Mouse (Mus musculus): ENCODE results near the gene Il20.
A peak's percentile ranks its signal among the peaks of the same experiment; 100 is the strongest.

Gene Il20

DNA sequence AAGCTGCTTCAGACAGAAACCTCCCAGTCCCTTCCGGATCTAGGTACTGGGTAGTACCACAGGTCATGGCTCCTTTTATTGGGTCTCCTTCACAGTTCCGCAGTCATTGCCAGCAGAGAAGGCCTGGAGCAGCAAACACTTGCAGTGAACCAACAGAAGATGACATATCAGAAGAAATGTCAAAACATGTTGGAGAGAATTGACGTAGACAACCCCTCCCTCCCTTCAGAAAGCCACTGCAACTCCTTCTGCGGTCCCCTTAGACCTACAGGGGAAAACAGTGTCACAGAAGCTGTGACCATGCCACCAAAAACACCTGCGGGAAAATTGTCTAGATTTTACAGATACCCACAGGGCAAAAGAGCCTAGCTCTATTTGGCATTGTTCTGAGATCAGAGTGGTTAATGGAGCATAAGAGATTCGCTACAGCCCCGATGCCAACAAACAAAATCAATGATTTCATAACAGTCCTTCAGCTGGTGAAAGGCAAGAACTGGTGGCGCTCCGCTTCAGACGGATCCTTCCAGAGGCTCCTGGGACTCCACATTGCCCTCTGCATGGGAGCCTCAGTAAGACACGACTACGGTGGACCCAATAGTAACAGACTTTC is at the start of gene Il20:
TSS of gene Il20 (minus strand) at position 51 of the 610 bp plus-strand sequence.
- no peak for DNase-seq (ENCODE audit: low spot score)

DNA sequence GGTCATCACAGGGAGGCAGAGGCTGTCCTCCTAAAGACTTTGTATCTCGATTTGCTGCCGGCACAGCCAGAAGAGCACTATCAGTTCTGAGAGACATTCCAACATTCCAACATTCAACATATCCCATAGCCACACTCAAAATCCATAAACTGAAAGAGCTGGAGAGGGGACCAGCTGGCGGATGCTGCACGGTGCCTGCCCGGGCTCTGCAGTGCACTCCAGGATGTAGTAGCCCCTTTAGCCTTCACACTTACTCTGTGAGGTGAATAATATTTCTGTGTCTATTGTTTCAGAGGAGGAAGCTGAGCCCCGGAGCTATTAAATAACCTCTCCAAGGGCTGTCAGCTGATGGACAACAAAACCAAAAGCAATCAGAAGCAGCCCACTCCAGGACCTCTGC is 35.7 kb upstream of the Il20 start:
- DNase-seq (ENCODE audit: low spot score), result no peak

DNA sequence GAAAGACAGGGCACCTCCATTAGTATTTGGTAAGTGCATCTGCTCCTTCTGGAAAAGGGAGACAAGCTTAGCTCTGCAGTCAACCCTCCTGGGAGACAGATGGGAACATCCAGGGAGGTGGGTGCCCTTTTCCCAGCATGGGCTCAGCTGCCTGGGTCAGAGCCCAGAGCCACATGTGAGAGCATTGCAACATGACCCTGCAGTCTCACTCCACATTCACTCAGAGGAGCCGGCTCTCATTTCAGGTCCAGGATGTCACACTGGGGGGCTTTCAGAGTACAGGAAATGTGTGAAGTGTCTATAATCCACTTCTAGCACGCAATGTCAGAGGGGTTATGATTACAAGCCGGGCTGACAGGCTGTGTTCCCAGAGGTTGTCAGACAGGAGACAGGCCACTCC is 30.6 kb upstream of the Il20 start:
- DNase-seq (ENCODE audit: low spot score), result no peak

DNA sequence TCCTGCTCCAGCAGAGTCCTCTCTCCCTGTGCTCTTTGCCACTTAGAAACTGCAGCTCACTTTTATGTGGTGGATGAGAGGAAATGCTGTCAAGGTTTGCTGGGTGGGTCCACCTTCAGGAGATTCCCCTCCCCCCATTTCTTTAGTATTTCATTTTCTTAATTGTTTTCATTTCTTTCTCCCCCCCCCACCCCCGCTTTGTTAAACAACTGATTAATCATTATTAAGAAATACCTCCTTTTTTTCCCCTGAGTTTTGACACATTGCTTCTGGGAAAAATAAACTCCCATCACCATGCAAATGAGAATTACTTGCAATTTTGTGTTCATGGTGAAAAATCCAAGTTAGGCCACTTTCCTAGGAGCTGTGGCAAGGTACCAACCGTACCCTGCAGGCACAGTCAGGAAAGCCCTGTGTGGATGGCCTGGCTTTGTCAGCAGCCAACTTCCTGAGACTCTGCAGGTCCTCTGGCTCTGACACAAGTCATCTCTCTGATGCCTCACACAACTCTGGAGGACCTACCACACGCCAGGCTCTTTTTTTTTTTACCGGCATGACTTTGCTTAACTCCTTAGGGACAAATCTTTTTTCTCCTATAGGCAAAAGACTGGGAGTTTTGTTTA is 28.9 kb upstream of the Il20 start, which contains the start of gene Il19:
TSS of gene Il19 (minus strand) at position 51 of the 623 bp plus-strand sequence.
- no peak for DNase-seq (ENCODE audit: low spot score)

DNA sequence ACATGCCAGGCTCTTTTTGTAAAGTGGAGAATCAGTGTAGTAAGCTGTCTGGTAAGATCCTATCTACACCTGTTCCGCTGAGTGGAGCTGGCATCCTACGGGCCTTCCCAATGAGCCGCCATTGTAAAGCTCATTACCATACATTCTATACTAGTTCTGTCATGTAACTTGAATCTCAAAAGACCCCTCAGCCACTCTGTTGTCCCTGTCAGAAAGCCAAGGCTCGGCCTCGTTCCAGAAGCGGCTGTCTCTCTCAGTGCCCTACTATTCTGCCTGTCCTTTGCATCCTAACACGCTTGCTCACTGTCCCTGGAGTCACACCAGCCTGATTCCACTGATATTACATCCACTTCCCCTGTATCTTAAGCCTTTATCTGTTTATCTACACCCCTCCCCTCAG is 26.9 kb upstream of the Il20 start:
- DNase-seq (ENCODE audit: low spot score), result no peak

DNA sequence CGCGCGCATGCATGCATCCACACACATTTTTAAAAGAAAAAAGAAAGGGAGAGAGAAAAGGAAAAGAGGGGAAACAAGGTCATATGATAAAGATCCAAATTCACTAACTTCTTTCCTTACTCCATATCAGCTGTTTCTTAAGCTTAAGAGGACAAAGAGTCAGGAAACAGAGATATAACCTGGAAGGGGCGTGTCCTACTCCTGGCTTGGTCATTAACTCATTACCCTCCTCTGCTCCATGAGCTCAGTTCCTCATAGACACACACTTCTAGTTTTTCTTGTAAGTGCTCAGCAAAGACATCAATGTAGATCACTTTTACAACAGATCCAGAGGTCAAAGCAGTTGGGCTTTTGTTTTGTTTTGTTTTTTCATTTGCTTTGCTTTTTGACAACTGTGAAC is 25.9 kb upstream of the Il20 start:
- DNase-seq (ENCODE audit: low spot score), result peak; percentile 44

DNA sequence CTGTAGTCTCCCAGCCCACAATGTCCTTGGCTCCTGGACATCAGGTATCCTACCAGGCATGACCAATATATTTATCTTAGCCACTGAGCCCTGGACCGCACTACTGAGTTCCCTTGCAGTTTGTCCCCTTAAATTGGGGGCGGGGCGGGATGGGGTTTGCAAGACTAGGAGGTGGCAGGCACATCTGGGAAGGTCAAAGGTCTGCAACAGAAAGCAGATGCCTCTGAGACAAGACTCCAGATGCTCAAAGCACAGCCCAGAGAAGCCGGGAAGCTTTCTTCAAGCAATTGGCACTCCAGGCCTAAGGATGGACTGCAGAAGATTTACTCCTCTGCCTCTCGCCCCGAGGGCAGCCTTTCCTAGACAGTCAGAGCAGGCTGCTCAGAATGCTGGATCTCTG is 25.1 kb upstream of the Il20 start:
- DNase-seq (ENCODE audit: low spot score), result peak; percentile 61

DNA sequence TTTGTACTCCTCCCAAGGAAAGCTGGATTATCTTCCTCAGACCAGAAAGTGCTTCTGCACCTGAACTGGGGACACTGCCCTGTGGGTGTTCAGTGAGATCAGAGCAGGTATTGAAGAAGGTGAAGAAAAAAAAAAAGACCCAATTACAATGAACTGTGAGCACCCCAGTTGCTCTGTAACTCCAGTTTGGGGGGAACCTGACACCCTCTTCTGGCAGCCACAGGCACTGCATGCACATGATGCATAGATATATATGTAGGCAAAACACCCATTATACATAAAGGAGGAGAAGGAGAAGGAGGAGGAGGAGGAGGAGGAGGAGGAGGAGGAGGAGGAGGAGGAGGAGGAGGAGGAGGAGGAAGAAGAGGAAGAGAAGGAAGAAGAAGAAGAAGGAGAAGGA is 15.2 kb upstream of the Il20 start:
- DNase-seq (ENCODE audit: low spot score), result no peak

DNA sequence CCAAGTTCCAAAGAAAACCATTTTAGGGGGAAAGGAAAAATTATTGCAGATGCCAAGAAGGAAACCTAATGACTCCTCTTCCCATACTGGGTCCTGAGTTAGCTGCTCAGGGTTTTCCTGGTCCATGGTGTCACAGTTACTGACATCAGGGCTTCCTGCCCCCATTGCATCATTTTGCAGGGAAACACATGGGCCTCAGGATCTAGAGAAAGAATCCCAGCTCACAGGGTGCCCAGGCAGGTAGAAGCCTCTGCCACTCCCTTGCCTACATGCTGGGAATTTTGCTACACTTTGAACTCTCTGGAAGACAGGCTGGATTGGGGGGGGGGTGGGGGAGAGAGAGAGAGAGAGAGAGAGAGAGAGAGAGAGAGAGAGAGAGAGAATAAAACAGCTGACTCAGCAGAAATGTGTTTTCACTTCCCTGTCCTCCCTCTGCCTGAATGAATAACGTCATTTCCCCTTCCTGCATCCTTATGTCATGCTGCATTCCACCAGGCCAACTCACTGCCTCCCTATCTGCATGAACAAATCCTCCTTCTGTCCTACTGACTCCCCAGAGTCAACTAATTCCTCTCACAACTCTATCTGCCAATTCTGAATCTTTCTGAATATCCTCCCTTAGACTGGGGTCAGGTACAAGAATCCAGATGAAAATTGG is 7.2 kb upstream of the Il20 start:
- DNase-seq (ENCODE audit: low spot score), result no peak

DNA sequence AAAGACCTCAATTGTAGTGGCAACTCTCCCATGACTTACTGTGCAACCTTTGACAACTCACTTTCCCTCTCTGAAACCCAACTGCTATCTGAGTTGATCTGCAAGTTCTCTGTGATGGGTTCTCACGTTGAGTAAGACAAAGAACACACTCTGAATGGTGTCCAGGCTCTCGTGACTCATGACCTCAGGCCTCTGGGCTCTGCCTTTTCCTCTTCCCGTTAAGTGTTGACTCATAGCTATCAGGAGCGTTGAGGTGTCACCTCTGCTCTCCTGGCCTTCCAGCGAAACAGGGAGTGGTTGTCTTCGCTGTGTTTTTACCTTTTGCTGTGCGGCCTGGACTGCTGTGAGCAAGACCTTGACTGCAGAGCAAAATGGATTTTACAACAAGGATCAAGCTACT is 8.7 kb downstream of the Il20 start:
- no peak for DNase-seq (ENCODE audit: low spot score)

DNA sequence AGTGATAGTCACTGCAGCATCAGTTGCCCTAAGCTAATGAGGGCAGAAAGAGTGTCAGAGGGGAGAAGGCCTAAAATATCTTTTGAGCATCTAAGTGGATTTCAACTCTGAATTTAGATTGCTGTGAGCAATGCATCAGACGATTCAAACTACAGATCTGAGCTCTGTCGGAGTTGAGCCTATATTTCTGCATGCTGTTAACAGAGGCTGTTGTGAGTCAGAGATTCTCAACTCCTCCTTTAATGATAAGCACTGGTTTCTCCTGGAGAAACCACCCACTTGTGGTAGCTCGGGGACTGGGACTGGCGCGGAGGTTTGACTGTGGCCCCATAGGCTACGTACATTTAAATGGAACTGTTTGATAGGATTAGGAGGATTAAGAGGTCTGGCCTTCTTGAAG is 16.8 kb downstream of the Il20 start:
- no peak for DNase-seq (ENCODE audit: low spot score)

DNA sequence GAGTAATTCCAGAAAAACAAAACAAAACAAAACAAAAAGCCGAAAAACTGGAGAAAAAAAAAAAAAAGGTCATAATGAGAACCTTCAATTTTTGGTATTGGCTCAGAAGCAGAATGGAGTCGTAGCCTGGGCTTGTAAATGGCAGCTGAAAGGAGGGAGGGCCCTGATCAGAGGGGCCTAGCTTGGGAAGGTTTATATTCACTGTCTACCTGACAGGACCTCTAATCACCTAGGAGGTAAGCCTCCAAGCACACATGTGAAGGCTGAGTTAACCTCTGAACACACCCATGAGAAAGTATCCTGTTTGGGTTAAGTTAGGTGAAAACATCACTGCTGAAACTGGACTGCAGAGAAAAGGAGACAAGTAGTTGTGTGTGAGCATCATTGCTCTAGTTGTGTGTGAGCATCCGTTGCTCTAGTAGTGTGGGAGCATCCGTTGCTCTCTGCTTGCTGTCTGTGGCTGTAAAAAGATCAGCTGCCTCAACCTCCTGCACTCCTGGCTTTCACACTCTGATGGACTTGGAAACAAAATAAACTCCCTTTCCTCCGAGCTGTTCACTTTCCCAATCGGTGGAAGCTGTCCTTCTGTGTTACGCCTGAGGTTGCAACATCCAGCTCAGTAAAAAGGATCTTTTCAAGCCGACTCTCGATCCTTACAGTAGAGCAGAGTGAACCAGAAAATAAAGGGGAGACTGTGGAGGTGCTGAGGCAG is 17.8 kb downstream of the Il20 start:
- DNase-seq (ENCODE audit: low spot score), result no peak

DNA sequence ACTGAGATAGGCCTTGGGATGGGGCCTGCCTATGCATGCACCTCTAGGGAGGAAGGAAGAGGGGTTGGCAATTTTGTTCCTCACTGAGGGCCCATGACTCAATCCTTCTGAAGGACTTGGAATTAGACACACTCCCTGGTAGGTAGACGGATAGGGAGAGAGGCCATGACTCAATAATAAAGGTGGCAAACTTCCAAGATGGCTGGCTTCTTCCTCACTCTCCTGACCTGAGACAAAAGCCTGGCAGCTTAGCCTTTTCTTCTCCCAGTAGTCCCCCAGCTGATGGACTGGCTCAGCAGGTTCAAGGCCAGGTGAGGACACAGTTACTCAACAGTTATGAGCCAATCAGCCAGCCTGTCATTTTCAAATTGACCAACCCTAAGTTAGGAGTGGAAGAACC is 18.8 kb downstream of the Il20 start:
- DNase-seq (ENCODE audit: low spot score), result no peak

DNA sequence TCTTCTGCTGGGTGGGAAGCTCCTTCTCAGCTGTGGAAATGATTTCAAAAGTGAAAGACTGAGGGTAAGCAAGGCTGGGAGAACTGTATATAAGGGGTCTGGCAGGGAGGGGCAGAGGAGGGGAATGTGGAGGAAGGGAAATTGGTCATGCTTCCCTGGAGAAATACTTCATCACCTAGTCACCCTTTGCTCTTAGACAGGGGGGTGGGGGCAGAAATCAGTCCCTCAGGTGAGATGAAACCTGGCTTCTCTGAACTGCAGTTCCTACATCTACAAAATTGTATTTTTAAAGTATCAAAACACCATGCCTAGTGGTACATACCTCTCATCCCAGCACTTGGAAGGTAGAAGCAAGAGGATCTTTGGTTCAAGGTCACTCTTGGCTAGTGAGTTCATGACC is 23.9 kb downstream of the Il20 start, which contains the start of gene Il24:
TSS of gene Il24 (minus strand) at position 101 of the 400 bp plus-strand sequence.
- DNase-seq (ENCODE audit: low spot score), result no peak

DNA sequence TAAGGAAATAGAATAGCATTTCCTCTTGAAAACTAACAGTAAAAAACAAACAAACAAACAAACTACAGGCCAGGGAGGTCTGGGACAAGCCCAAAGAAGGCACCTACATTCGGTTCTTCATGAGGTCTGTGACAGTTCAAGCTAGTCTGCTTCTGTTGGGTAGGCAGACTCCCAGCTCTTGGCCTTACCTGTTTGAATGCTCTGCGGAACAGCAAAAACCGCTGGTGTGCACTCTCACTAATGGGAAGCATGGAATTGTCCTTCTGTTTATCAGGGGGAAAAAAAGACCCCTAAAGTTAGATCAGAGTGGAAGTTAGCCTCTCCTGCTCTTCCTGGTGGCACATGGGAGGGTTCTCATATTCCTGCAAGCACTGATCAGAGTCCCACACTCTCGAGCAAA is 28.1 kb downstream of the Il20 start:
- DNase-seq (ENCODE audit: low spot score), result no peak

DNA sequence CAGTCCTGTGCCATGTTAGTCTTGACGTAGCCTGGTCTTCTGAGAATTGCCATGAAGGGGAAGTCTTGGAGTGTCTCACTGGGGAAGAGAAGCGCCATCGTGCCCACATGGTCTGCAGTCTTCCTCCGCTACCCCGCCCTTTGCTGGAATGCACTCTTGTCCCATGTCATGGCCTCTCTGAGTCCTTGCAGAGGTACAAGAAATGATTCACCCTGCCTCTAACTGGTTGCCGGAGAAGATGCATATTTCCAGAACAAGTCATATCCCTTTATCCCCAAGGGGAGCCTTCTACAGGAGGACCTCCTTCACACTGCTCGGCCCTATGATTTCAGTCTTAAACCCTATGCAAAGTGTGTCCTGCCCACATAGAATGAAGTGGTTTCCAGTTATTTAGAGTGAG is 31.3 kb downstream of the Il20 start:
- DNase-seq (ENCODE audit: low spot score), result no peak

DNA sequence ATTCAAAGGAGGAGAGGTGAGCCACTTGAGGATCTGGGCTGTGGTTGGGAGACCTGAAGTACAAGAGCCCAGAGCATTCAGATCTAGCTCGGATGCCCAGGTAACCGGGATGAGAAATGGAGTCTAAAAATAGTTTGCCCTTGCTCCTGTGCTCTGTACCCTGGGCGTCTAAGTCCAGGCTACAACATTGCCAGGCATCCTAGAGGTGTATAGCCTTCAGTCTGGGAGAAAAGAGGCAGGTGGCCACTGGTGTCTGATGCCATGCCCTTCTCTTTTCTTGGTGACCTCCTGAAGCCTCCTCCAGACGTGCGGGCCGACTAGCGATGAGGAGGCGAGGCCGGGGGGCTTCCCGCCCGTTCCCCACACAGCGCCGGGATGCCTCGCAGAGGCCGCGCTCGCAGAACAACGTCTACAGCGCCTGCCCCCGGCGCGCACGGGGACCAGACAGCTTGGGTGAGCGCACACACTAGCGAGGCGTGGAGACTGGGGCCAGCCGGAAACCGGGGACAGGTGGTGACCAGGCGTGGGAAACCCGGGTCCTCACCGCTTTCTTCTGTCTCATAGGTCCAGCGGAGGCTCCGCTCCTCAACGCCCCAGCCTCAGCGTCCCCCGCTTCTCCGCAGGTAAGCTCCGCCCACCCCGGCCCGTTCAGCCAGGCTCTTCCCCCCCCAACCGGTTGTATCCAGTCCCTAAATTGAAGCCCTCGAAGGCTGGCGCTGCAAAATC is 33.2 kb downstream of the Il20 start:
- peak; percentile 40 for DNase-seq (ENCODE audit: low spot score)

DNA sequence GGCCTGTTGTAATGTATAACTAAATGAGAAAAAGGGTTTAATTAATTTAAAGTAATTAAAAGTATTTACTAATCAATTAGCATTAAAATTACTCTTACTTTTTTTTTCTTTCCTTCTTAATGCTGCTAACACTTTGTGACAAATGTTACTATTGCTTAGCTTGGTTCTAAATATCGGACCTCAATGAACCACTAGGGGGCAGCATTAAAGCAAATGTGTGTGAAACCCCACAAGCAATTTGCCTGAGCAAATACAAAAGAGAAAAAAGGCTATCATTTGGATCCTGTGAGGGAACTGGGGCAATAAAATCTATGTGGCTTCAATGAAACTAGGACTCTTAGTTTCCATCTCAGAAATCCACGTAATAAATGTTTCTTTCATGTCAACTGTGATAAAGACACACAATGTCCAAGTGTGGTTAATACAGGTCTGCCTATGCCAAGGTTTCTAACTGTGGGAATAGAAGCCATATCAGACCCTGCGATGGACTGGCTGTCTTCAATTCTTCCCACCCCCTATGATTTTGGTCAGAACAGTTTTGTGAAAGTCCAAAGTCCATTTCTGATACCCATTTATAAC is 34.2 kb downstream of the Il20 start:
- DNase-seq (ENCODE audit: low spot score), result peak; percentile 41

DNA sequence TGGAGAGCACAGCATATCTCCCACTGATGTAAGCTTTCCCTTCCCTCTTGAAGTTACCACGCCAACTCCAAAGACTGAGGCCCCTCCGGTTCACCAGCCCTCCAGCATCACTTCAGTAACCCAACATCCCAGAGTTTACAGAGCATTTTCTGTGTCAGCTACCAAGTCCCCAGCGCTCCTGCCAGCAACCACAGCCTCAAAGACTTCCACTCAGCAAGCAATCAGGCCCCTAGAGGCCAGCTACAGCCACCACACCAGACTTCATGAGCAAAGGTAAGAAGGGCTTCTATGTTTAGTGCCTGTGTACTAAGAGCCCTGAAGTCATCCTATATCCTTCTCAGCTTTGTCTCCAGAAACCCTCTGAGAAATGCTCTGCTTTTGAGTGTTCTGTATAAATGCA is 35.3 kb downstream of the Il20 start:
- no peak for DNase-seq (ENCODE audit: low spot score)

DNA sequence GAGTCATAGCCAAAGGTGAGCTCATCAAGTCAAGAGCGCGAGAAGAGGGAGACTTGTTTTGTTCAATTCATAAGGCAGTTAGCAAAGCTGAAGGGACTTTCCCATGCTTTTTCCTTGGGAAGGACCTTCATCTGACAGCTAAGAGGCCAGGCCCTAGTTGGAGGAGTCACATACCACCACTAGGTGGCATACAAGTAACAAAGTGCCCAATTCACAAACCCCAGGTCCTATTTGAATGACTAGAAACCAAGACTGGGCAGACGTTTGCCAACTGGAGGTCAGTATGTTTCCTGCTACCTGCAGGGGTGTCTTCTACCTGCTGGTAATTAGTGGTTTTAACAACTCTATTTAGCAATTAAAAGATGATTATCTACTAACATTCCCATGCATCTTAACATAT is 36.1 kb downstream of the Il20 start:
- DNase-seq (ENCODE audit: low spot score), result peak; percentile 20

DNA sequence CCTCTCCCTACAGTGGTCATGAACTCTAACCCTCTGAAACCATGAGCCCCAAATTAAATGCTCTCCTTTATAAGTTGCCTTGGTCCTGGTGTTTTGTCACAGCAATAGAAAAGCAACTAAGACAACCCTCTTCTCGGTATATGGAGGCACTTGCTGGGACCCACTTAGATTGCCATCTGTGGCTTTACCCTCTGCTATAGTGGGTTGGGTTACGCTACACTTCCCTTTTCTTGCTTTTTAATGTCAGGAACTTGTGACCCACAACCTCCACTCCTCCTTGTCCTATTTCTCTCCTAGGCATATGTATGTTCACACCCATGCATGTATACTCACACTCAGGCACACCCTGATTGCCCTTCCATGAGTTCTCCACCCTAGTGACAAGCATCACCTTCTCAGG is 38.3 kb downstream of the Il20 start:
- DNase-seq (ENCODE audit: low spot score), result no peak
